Mouse (Mus musculus): ENCODE measurements around the gene Rita1. TPM values are rescaled to one million over a fixed set of nuclear protein-coding genes. Genes with fewer than 3 reads are reported as not detected.

Rita1 gene
- polyA plus RNA-seq, 1 experiment from 2014 or later = 6.1 TPM

- no peak for ATAC-seq
- no peaks in the 10 kb centered on the region for H3K9me3 ChIP-seq (ENCODE audit: control insufficient read depth)
- TF ChIP-seq CTCF (IDR thresholded peaks at IDR 0.05; ENCODE audit: low read depth) = no peak
- no peaks in the 10 kb centered on the region for H3K27me3 ChIP-seq (replicated peaks; ENCODE audit: control insufficient read depth, insufficient read depth, low read length)
- H3K36me3 ChIP-seq (ENCODE audit: control insufficient read depth, insufficient read depth) = peaks cover 5% of the 10 kb centered on the region; the same call in 1 of the 2 replicates
- peak overlapping the region; percentile 50 for H3K27ac ChIP-seq (ENCODE audit: low read depth, low read length)
- peaks cover 20% of the 10 kb centered on the region for H3K4me1 ChIP-seq (replicated peaks; ENCODE audit: control insufficient read depth, insufficient read depth, low read length)
- no peak overlapping the region for H3K9ac ChIP-seq (ENCODE audit: low read depth, low read length)
- H3K4me3 ChIP-seq (ENCODE audit: low read depth, low read length) = no peak overlapping the region
- no peak overlapping the region for H3K4me2 ChIP-seq (replicated peaks; ENCODE audit: low read depth)
- WGBS = 75% methylated on average over 14 of the region's 14 CpGs
Measured at GRCm38 (mm10) chr5:120567761-120568211, 44.6 kb downstream of the Rita1 start.

GRCm38 (mm10) chr5:120567253-120567701 lies 45.1 kb downstream of the Rita1 start:
- Histone ChIP-seq H3K36me3 (ENCODE audit: control insufficient read depth, insufficient read depth) (peaks cover 5% of the 10 kb centered on the region; the same call in 1 of the 2 replicates), H3K9me3 (ENCODE audit: control insufficient read depth) (no peaks in the 10 kb centered on the region), H3K4me1 (replicated peaks; ENCODE audit: control insufficient read depth, insufficient read depth, low read length) (peaks cover 20% of the 10 kb centered on the region), H3K27ac (ENCODE audit: low read depth, low read length) (peak overlapping the region; percentile 50), H3K4me2 (replicated peaks; ENCODE audit: low read depth) (no peak overlapping the region), H3K27me3 (replicated peaks; ENCODE audit: control insufficient read depth, insufficient read depth, low read length) (no peaks in the 10 kb centered on the region), H3K4me3 (ENCODE audit: low read depth, low read length) (no peak overlapping the region), H3K9ac (ENCODE audit: low read depth, low read length) (no peak overlapping the region)
- 47% methylated on average over 21 of the region's 21 CpGs for WGBS
- TF ChIP-seq CTCF (IDR thresholded peaks at IDR 0.05; ENCODE audit: low read depth) = no peak
- ATAC-seq = no peak

GRCm38 (mm10) chr5:120566681-120567252 lies 45.6 kb downstream of the Rita1 start:
- Histone ChIP-seq H3K4me3 (ENCODE audit: low read depth, low read length) (no peak overlapping the region), H3K36me3 (ENCODE audit: control insufficient read depth, insufficient read depth) (peaks cover 4% of the 10 kb centered on the region; the same call in 1 of the 2 replicates), H3K27me3 (replicated peaks; ENCODE audit: control insufficient read depth, insufficient read depth, low read length) (no peaks in the 10 kb centered on the region), H3K4me2 (replicated peaks; ENCODE audit: low read depth) (no peak overlapping the region), H3K9me3 (ENCODE audit: control insufficient read depth) (no peaks in the 10 kb centered on the region), H3K27ac (ENCODE audit: low read depth, low read length) (peak overlapping the region; percentile 50), H3K9ac (ENCODE audit: low read depth, low read length) (no peak overlapping the region), H3K4me1 (replicated peaks; ENCODE audit: control insufficient read depth, insufficient read depth, low read length) (peaks cover 20% of the 10 kb centered on the region)
- no peak for TF ChIP-seq CTCF (IDR thresholded peaks at IDR 0.05; ENCODE audit: low read depth)
- 50% methylated on average over 9 of the region's 9 CpGs for WGBS
- no peak for ATAC-seq

GRCm38 (mm10) chr5:120566101-120566500 lies 46.3 kb downstream of the Rita1 start:
- 75% methylated on average over 5 of the region's 5 CpGs for WGBS
- H3K9ac ChIP-seq (ENCODE audit: low read depth, low read length) = no peak overlapping the region
- H3K27ac ChIP-seq (ENCODE audit: low read depth, low read length) = 0 out of 2 replicates have a peak overlapping the region, but pooled peaks have one; percentile 15
- H3K9me3 ChIP-seq (ENCODE audit: control insufficient read depth) = no peaks in the 10 kb centered on the region
- H3K27me3 ChIP-seq (replicated peaks; ENCODE audit: control insufficient read depth, insufficient read depth, low read length) = no peaks in the 10 kb centered on the region
- H3K4me3 ChIP-seq (ENCODE audit: low read depth, low read length) = no peak overlapping the region
- no peaks in the 10 kb centered on the region; the same call in 1 of the 2 replicates for H3K36me3 ChIP-seq (ENCODE audit: control insufficient read depth, insufficient read depth)
- ATAC-seq = no peak
- H3K4me1 ChIP-seq (replicated peaks; ENCODE audit: control insufficient read depth, insufficient read depth, low read length) = peaks cover 20% of the 10 kb centered on the region
- H3K4me2 ChIP-seq (replicated peaks; ENCODE audit: low read depth) = no peak overlapping the region
- no peak for TF ChIP-seq CTCF (IDR thresholded peaks at IDR 0.05; ENCODE audit: low read depth)

- Histone ChIP-seq H3K4me3 (ENCODE audit: low read depth, low read length) (no peak overlapping the region), H3K27me3 (replicated peaks; ENCODE audit: control insufficient read depth, insufficient read depth, low read length) (no peaks in the 10 kb centered on the region), H3K27ac (ENCODE audit: low read depth, low read length) (no peak overlapping the region), H3K9ac (ENCODE audit: low read depth, low read length) (no peak overlapping the region), H3K36me3 (ENCODE audit: control insufficient read depth, insufficient read depth) (no peaks in the 10 kb centered on the region; the same call in 1 of the 2 replicates), H3K4me2 (replicated peaks; ENCODE audit: low read depth) (no peak overlapping the region), H3K9me3 (ENCODE audit: control insufficient read depth) (no peaks in the 10 kb centered on the region), H3K4me1 (replicated peaks; ENCODE audit: control insufficient read depth, insufficient read depth, low read length) (peaks cover 24% of the 10 kb centered on the region)
- no peak for TF ChIP-seq CTCF (IDR thresholded peaks at IDR 0.05; ENCODE audit: low read depth)
- ATAC-seq = no peak
- 55% methylated on average over 15 of the region's 15 CpGs for WGBS
Measured at GRCm38 (mm10) chr5:120565171-120565905, 47.1 kb downstream of the Rita1 start.

GRCm38 (mm10) chr5:120563914-120564311 lies 48.5 kb downstream of the Rita1 start:
- Histone ChIP-seq H3K4me2 (replicated peaks; ENCODE audit: low read depth) (0 out of 2 replicates have a peak overlapping the region, but pooled peaks have one; percentile 32), H3K27ac (ENCODE audit: low read depth, low read length) (peak overlapping the region; percentile 80), H3K36me3 (ENCODE audit: control insufficient read depth, insufficient read depth) (no peaks in the 10 kb centered on the region; the same call in 1 of the 2 replicates), H3K9me3 (ENCODE audit: control insufficient read depth) (no peaks in the 10 kb centered on the region), H3K9ac (ENCODE audit: low read depth, low read length) (no peak overlapping the region), H3K4me3 (ENCODE audit: low read depth, low read length) (no peak overlapping the region), H3K4me1 (replicated peaks; ENCODE audit: control insufficient read depth, insufficient read depth, low read length) (peaks cover 30% of the 10 kb centered on the region), H3K27me3 (replicated peaks; ENCODE audit: control insufficient read depth, insufficient read depth, low read length) (no peaks in the 10 kb centered on the region)
- ATAC-seq = no peak
- WGBS = 21% methylated on average over 4 of the region's 4 CpGs
- TF ChIP-seq CTCF (IDR thresholded peaks at IDR 0.05; ENCODE audit: low read depth) = no peak
